ENCODE assay signal across 32 mouse cellular contexts in the genomic region with DNA sequence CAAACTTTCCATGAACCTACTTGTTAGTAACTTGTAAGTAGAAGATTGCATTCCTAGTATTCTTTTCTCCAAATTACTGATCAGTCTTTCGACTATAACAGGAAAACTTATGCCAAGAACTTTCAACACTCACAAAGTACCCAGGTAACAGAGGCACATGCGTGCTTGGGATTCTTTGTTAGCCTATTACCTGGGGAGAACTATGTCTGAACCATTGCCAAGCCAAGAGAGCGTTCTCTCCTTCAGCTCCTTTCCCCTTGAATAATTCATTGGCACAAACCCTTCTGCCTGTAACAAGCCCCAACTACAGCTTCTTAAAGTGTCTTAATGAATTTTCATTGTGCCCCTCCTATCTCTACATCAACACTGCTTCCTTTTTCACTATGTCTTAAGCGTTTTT. TPM values are rescaled to one million over a fixed set of nuclear protein-coding genes. Genes with fewer than 3 reads are reported as not detected.
A peak's percentile ranks its signal among the peaks of the same experiment; 100 is the strongest.
DNase-seq lines count a peak whose midpoint lies in the region; ATAC-seq and TF ChIP-seq lines count a peak whose summit lies in the region.
"Had no signal": no experiment of that assay in that cellular context is flagged by ENCODE, and none has a peak within 500 bp of the region (broad histone marks: within the 10 kb centered on the region; RNA-seq: fewer than 3 reads in every experiment).

No protein-coding gene starts in this region.

- H3K9me3 ChIP-seq in kidney, embryonic 16.5 days (ENCODE audit: low read length) = no peaks in the 10 kb centered on the region
- no peaks in the 10 kb centered on the region for H3K9me3 ChIP-seq in kidney, postnatal 0 days (replicated peaks; ENCODE audit: low read length)
- H3K9me3 ChIP-seq: embryonic facial prominence, embryonic 13.5 days; forebrain, embryonic 13.5 days; heart, embryonic 12.5 days; hindbrain, embryonic 10.5 days; intestine, embryonic 15.5 days; limb, embryonic 12.5 days; liver, embryonic 12.5 days; lung, embryonic 15.5 days; midbrain, embryonic 15.5 days; neural tube, embryonic 12.5 days had no signal

- peak; percentile 10 for DNase-seq in kidney, adult 18-20 months
- DNase-seq in kidney, postnatal 0 days (ENCODE audit: low spot score) = peak; percentile 14
- peak; percentile 16 for DNase-seq in lung, adult 2 months
- DNase-seq in lung, postnatal 36 days = peak; percentile 70
- no peak for DNase-seq in retina, postnatal 1 day
- DNase-seq: adrenal gland, postnatal 36 days; cerebellum, adult 11-12 months; cerebellum, postnatal 10 days; gastrocnemius, postnatal 10 days; heart, postnatal 10 days; right cerebral cortex, postnatal 25 days; spleen, adult 18-20 months had no signal

- 62% methylated on average over 4 of the region's 4 CpGs for WGBS in kidney, embryonic 16.5 days
- 47% methylated on average over 4 of the region's 4 CpGs for WGBS in kidney, postnatal 0 days
- WGBS in lung, adult 2 months = 49% methylated on average over 4 of the region's 4 CpGs

- no peak overlapping the region for H3K27ac ChIP-seq in kidney, embryonic 16.5 days (ENCODE audit: low read length)
- no peak overlapping the region for H3K27ac ChIP-seq in kidney, postnatal 0 days
- H3K27ac ChIP-seq: embryonic facial prominence, embryonic 13.5 days; forebrain, embryonic 13.5 days; hindbrain, embryonic 10.5 days; intestine, embryonic 15.5 days; layer of hippocampus, adult 2 months; limb, embryonic 12.5 days; liver, embryonic 12.5 days; lung, embryonic 15.5 days; midbrain, embryonic 15.5 days; neural tube, embryonic 12.5 days had no signal

- H3K36me3 ChIP-seq in kidney, embryonic 16.5 days (ENCODE audit: insufficient read depth, low read length) = no peaks in the 10 kb centered on the region
- H3K36me3 ChIP-seq in kidney, postnatal 0 days (ENCODE audit: insufficient read depth, low read length) = no peaks in the 10 kb centered on the region
- H3K36me3 ChIP-seq: embryonic facial prominence, embryonic 13.5 days; heart, embryonic 12.5 days; hindbrain, embryonic 10.5 days; intestine, embryonic 15.5 days; limb, embryonic 12.5 days; liver, embryonic 12.5 days; lung, embryonic 15.5 days; midbrain, embryonic 15.5 days; neural tube, embryonic 12.5 days had no signal

- ATAC-seq in kidney, embryonic 16.5 days (ENCODE audit: low FRiP score, low TSS enrichment) = no peak
- ATAC-seq in kidney, postnatal 0 days (replicated peaks; ENCODE audit: low FRiP score, low read depth) = no peak
- no peak for ATAC-seq in megakaryocyte progenitor cell, adult 5-6 weeks (replicated peaks; ENCODE audit: poor library complexity)
- ATAC-seq: forebrain, embryonic 13.5 days; hindbrain, embryonic 16.5 days; intestine, embryonic 15.5 days; liver, embryonic 12.5 days; midbrain, embryonic 15.5 days; Patski had no signal

- no peak overlapping the region for H3K4me3 ChIP-seq in kidney, embryonic 16.5 days (ENCODE audit: low read length)
- H3K4me3 ChIP-seq in kidney, postnatal 0 days (replicated peaks; ENCODE audit: low read depth, low read length) = no peak overlapping the region
- H3K4me3 ChIP-seq in lung, adult 2 months (replicated peaks; ENCODE audit: extremely low read depth, low read depth, low read length) = no peak overlapping the region
- H3K4me3 ChIP-seq: embryonic facial prominence, embryonic 13.5 days; forebrain, embryonic 13.5 days; heart, embryonic 12.5 days; hindbrain, embryonic 10.5 days; intestine, embryonic 15.5 days; layer of hippocampus, adult 2 months; limb, embryonic 12.5 days; liver, embryonic 12.5 days; lung, embryonic 15.5 days; midbrain, embryonic 15.5 days; neural tube, embryonic 12.5 days had no signal

- H3K4me2 ChIP-seq in kidney, embryonic 16.5 days (replicated peaks; ENCODE audit: low read depth, low read length) = no peak overlapping the region
- no peak overlapping the region for H3K4me2 ChIP-seq in kidney, postnatal 0 days (ENCODE audit: low read length)
- H3K4me2 ChIP-seq: embryonic facial prominence, embryonic 13.5 days; forebrain, embryonic 13.5 days; heart, embryonic 12.5 days; intestine, embryonic 15.5 days; limb, embryonic 12.5 days; liver, embryonic 12.5 days; lung, embryonic 15.5 days; midbrain, embryonic 15.5 days; neural tube, embryonic 12.5 days had no signal

- H3K27me3 ChIP-seq in kidney, embryonic 16.5 days (ENCODE audit: insufficient read depth, low read length) = no peaks in the 10 kb centered on the region
- H3K27me3 ChIP-seq in kidney, postnatal 0 days (ENCODE audit: insufficient read depth, low read length) = no peaks in the 10 kb centered on the region
- H3K27me3 ChIP-seq: embryonic facial prominence, embryonic 13.5 days; forebrain, embryonic 13.5 days; intestine, embryonic 15.5 days; limb, embryonic 12.5 days; liver, embryonic 12.5 days; lung, embryonic 15.5 days had no signal

- TF ChIP-seq CTCF in kidney, postnatal 0 days (IDR thresholded peaks at IDR 0.05; ENCODE audit: low read depth) = no peak
- no peak for TF ChIP-seq CTCF in lung, adult 2 months (IDR thresholded peaks at IDR 0.05; ENCODE audit: insufficient read depth, low read length)

- no peak overlapping the region for H3K9ac ChIP-seq in kidney, embryonic 16.5 days (replicated peaks; ENCODE audit: low read length)
- no peak overlapping the region for H3K9ac ChIP-seq in kidney, postnatal 0 days (ENCODE audit: low read depth, low read length)
- H3K9ac ChIP-seq: embryonic facial prominence, embryonic 13.5 days; forebrain, embryonic 13.5 days; heart, embryonic 12.5 days; intestine, embryonic 15.5 days; limb, embryonic 12.5 days; liver, embryonic 12.5 days; lung, embryonic 15.5 days; midbrain, embryonic 15.5 days; neural tube, embryonic 12.5 days had no signal

- TF ChIP-seq POLR2A in lung, adult 2 months (IDR thresholded peaks at IDR 0.05; ENCODE audit: borderline replicate concordance, extremely low read depth, low read depth, low read length) = no peak

- no peaks in the 10 kb centered on the region for H3K4me1 ChIP-seq in kidney, embryonic 16.5 days (ENCODE audit: insufficient read depth, low read length)
- H3K4me1 ChIP-seq in kidney, postnatal 0 days (replicated peaks; ENCODE audit: insufficient read depth, low read length) = no peaks in the 10 kb centered on the region
- H3K4me1 ChIP-seq in lung, adult 2 months (ENCODE audit: control insufficient read depth, insufficient read depth, low read length) = no peaks in the 10 kb centered on the region
- H3K4me1 ChIP-seq: embryonic facial prominence, embryonic 13.5 days; forebrain, embryonic 13.5 days; intestine, embryonic 15.5 days; liver, embryonic 12.5 days; lung, embryonic 15.5 days; midbrain, embryonic 15.5 days had no signal

RNA-seq across cellular contexts. Expression of a gene that starts 6.4 kb away (rescaled TPM):
- not detected in 2 replicates for polyA plus RNA-seq in kidney, embryonic 16.5 days (2015; fragmentation: Nextera tagmentation; extraction: Ambion mirVana)
- polyA plus RNA-seq in kidney, postnatal 0 days (2015; fragmentation: Nextera tagmentation; extraction: Ambion mirVana) = not detected in 2 replicates
- polyA plus RNA-seq in lung, adult 2 months (2012; rRNA removed) = not detected in 2 replicates
- total RNA-seq in megakaryocyte progenitor cell, adult 5-6 weeks (2015) = not detected in 2 replicates
- not detected in 2 replicates for total RNA-seq in megakaryocyte progenitor cell, adult 5-6 weeks (2017)
- total RNA-seq: adrenal gland, adult 18-20 months; adrenal gland, postnatal 36 days; ES-E14; gastrocnemius, postnatal 10 days; granulocyte monocyte progenitor cell, adult 5-6 weeks; heart, postnatal 10 days; layer of hippocampus, adult 2 months; left cerebral cortex, postnatal 14 days had no signal
- polyA plus RNA-seq: embryonic facial prominence, embryonic 13.5 days; forebrain, embryonic 13.5 days; heart, embryonic 12.5 days; hindbrain, embryonic 10.5 days; intestine, embryonic 15.5 days; limb, embryonic 12.5 days; liver, embryonic 12.5 days; lung, embryonic 15.5 days; midbrain, embryonic 15.5 days; neural tube, embryonic 12.5 days; Patski; urinary bladder, adult 2 months had no signal
